Comparison of ENCODE assay signal across 18 mouse cellular contexts in genomic region chr4:150860526-150860925, GRCm38 (mm10). TPM values are rescaled to one million over a fixed set of nuclear protein-coding genes. Genes with fewer than 3 reads are reported as not detected.
DNase-seq lines count a peak whose midpoint lies in the region; ATAC-seq and TF ChIP-seq lines count a peak whose summit lies in the region.
"Had no signal": no experiment of that assay in that cellular context is flagged by ENCODE, and none has a peak within 500 bp of the region (broad histone marks: within the 10 kb centered on the region; RNA-seq: fewer than 3 reads in every experiment).

No protein-coding gene starts in this region.

- H3K79me2 ChIP-seq in C2C12 (ENCODE audit: control insufficient read depth, insufficient read depth), result peaks cover 100% of the 10 kb centered on the region

- H3K9me3 ChIP-seq in kidney, embryonic 15.5 days (replicated peaks), result no peaks in the 10 kb centered on the region
- H3K9me3 ChIP-seq: heart, embryonic 15.5 days; hindbrain, embryonic 13.5 days; liver, embryonic 15.5 days; midbrain, embryonic 13.5 days had no signal

- no peak for DNase-seq in kidney, postnatal 25 days
- DNase-seq in 3T3-L1 (ENCODE audit: low read depth, low spot score), result peak; percentile 72
- DNase-seq in layer of hippocampus, adult 8-10 months (ENCODE audit: low spot score in 2 of 2), result no peak
- no peak for DNase-seq in B cell, adult 2 months
- DNase-seq: cerebellum, adult 2 months; forebrain, postnatal 0 days; gastrocnemius, postnatal 14 days; kidney, adult 8-10 months; left cerebral cortex, postnatal 4 days; right cerebral cortex, adult 18-20 months; thymus, adult 18-20 months had no signal

- no peak overlapping the region for H3ac ChIP-seq in C2C12 (ENCODE audit: control insufficient read depth, insufficient read length, low read depth)

- peaks cover 10% of the 10 kb centered on the region for H3K36me3 ChIP-seq in kidney, embryonic 15.5 days
- H3K36me3 ChIP-seq in C2C12 (ENCODE audit: control insufficient read depth, insufficient read depth), result peaks cover 76% of the 10 kb centered on the region
- H3K36me3 ChIP-seq: heart, embryonic 15.5 days had no signal

- peaks cover 31% of the 10 kb centered on the region; the same call in 1 of the 2 replicates for H3K4me1 ChIP-seq in kidney, embryonic 15.5 days

- no peak overlapping the region for H3K4me2 ChIP-seq in kidney, embryonic 15.5 days
- H3K4me2 ChIP-seq: heart, embryonic 15.5 days; hindbrain, embryonic 13.5 days; liver, embryonic 15.5 days; midbrain, embryonic 13.5 days had no signal

- no peak for ATAC-seq in kidney, embryonic 15.5 days (replicated peaks; ENCODE audit: low FRiP score)
- ATAC-seq in megakaryocyte progenitor cell, adult 5-6 weeks (replicated peaks; ENCODE audit: poor library complexity), result peak; percentile 37; the same call in 1 of the 2 replicates
- ATAC-seq: forebrain, postnatal 0 days; midbrain, embryonic 13.5 days had no signal

- no peaks in the 10 kb centered on the region for H3K27me3 ChIP-seq in kidney, embryonic 15.5 days
- H3K27me3 ChIP-seq in C2C12 (ENCODE audit: control insufficient read depth, insufficient read depth, insufficient read length), result no peaks in the 10 kb centered on the region
- H3K27me3 ChIP-seq: heart, embryonic 15.5 days; hindbrain, embryonic 13.5 days; midbrain, embryonic 13.5 days had no signal

- peaks cover 96% of the 10 kb centered on the region for H3K79me3 ChIP-seq in C2C12 (ENCODE audit: low read depth)

- H3K27ac ChIP-seq in kidney, embryonic 15.5 days, result 0 out of 2 replicates have a peak overlapping the region, but pooled peaks have one; percentile 22
- H3K27ac ChIP-seq: heart, embryonic 15.5 days; hindbrain, embryonic 13.5 days; liver, embryonic 15.5 days; midbrain, embryonic 13.5 days had no signal

- WGBS in kidney, embryonic 15.5 days, result 69% methylated on average over 4 of the region's 4 CpGs

- TF ChIP-seq CTCF in C2C12 (IDR thresholded peaks at IDR 0.05; ENCODE audit: control insufficient read depth, insufficient read depth, insufficient read length), result no peak

- no peak overlapping the region for H3K4me3 ChIP-seq in kidney, embryonic 15.5 days (replicated peaks)
- H3K4me3 ChIP-seq in C2C12 (ENCODE audit: insufficient read depth, poor library complexity, severe bottlenecking), result no peak overlapping the region
- H3K4me3 ChIP-seq: heart, embryonic 15.5 days; hindbrain, embryonic 13.5 days; liver, embryonic 15.5 days; midbrain, embryonic 13.5 days had no signal

- H3K9ac ChIP-seq in kidney, embryonic 15.5 days, result no peak overlapping the region
- H3K9ac ChIP-seq: forebrain, postnatal 0 days; heart, embryonic 15.5 days; hindbrain, embryonic 13.5 days; liver, embryonic 15.5 days; midbrain, embryonic 13.5 days had no signal

TF ChIP-seq in C2C12, 6 proteins besides CTCF, POLR2A, EP300 and RAD21:
- TF ChIP-seq MYOG (IDR thresholded peaks at IDR 0.05; ENCODE audit: control insufficient read depth, extremely low read depth, insufficient read length) (no peak), CEBPB (IDR thresholded peaks at IDR 0.05; ENCODE audit: low read depth) (peak; percentile 27)

RNA-seq across cellular contexts. Expression of gene Errfi1, which starts 6.8 kb away (rescaled TPM):
- polyA plus RNA-seq in kidney, embryonic 15.5 days (2015; fragmentation: Nextera tagmentation; extraction: Ambion mirVana), result 29.3 and 34.2 TPM in 2 replicates
- polyA plus RNA-seq in C2C12 (2012; fragmentation: generic; extraction: Trizol), result 111 TPM
- total RNA-seq in megakaryocyte progenitor cell, adult 5-6 weeks (2015), result 0.84 and 1.2 TPM in 2 replicates
- 0.54 and 0.61 TPM in 2 replicates for total RNA-seq in megakaryocyte progenitor cell, adult 5-6 weeks (2017)
- 10 to 100 TPM; 37.7 to 48.8 (median 40.4) TPM for total RNA-seq in layer of hippocampus, adult 8-10 months (2022)

RNA-seq across cellular contexts. Expression of gene Park7, which starts 53.7 kb away (rescaled TPM):
- polyA plus RNA-seq in kidney, embryonic 15.5 days (2015; fragmentation: Nextera tagmentation; extraction: Ambion mirVana), result 391 and 393 TPM in 2 replicates
- polyA plus RNA-seq in C2C12 (2012; fragmentation: generic; extraction: Trizol), result 323 TPM
- 303 and 339 TPM in 2 replicates for total RNA-seq in megakaryocyte progenitor cell, adult 5-6 weeks (2015)
- 449 and 454 TPM in 2 replicates for total RNA-seq in megakaryocyte progenitor cell, adult 5-6 weeks (2017)
- total RNA-seq in layer of hippocampus, adult 8-10 months (2022), result 100 to 1,000 TPM; 194 to 246 (median 216) TPM

RNA-seq across cellular contexts. Expression of gene Tnfrsf9, which starts 53.8 kb away (rescaled TPM):
- 0.32 and 0.40 TPM in 2 replicates for polyA plus RNA-seq in kidney, embryonic 15.5 days (2015; fragmentation: Nextera tagmentation; extraction: Ambion mirVana)
- polyA plus RNA-seq in C2C12 (2012; fragmentation: generic; extraction: Trizol), result 0.08 TPM
- 0.15 TPM in 1 of 2 replicates, not detected in the other for total RNA-seq in megakaryocyte progenitor cell, adult 5-6 weeks (2015)
- not detected in 2 replicates for total RNA-seq in megakaryocyte progenitor cell, adult 5-6 weeks (2017)
- total RNA-seq in layer of hippocampus, adult 8-10 months (2022), result 1 to 10 TPM in 1 of 4 experiments, under 1 TPM in 3; 0.52 to 1.0 (median 0.85) TPM

Comparison
In these comparisons a context has a peak if more than half of its experiments do, and no peak if none do; other contexts are left out.
1. RNA of gene Errfi1, which starts 6.8 kb away (total RNA-seq): 37.7 to 48.8 TPM in layer of hippocampus, adult 8-10 months; 0.54 to 1.2 TPM in megakaryocyte progenitor cell, adult 5-6 weeks; every median in the first group is over 10 times any median in the second.